In genomic region chr19:32689724-32690123, GRCm38 (mm10) we compare ENCODE assay signal across 9 mouse cellular contexts. TPM values are rescaled to one million over a fixed set of nuclear protein-coding genes. Genes with fewer than 3 reads are reported as not detected.
A peak's percentile ranks its signal among the peaks of the same experiment; 100 is the strongest.
DNase-seq lines count a peak whose midpoint lies in the region; ATAC-seq and TF ChIP-seq lines count a peak whose summit lies in the region.
"Had no signal": no experiment of that assay in that cellular context is flagged by ENCODE, and none has a peak within 500 bp of the region (broad histone marks: within the 10 kb centered on the region; RNA-seq: fewer than 3 reads in every experiment).

No protein-coding gene starts in this region.

- peak; percentile 58 for TF ChIP-seq CTCF in hindbrain, postnatal 0 days (IDR thresholded peaks at IDR 0.05; ENCODE audit: low read depth)

- no peaks in the 10 kb centered on the region for H3K27me3 ChIP-seq in hindbrain, postnatal 0 days (ENCODE audit: insufficient read depth, low read length)
- H3K27me3 ChIP-seq in hindbrain, embryonic 10.5 days (ENCODE audit: insufficient read depth, poor library complexity, severe bottlenecking) = no peaks in the 10 kb centered on the region

- ATAC-seq in hindbrain, postnatal 0 days = no peak
- 0 out of 2 replicates have a peak, but pooled peaks have one; percentile 59 for ATAC-seq in erythroid progenitor cell, adult 5-6 weeks (replicated peaks; ENCODE audit: low FRiP score, poor library complexity, severe bottlenecking)

- DNase-seq in hindbrain, postnatal 0 days (ENCODE audit: low spot score) = peak; percentile 73
- DNase-seq in hindbrain, embryonic 10.5 days (ENCODE audit: low spot score) = no peak
- peak; percentile 17 for DNase-seq in 3134 (ENCODE audit: extremely low read depth, insufficient read length, low spot score)
- peak; percentile 62 for DNase-seq in CD4-positive helper T cell, adult 2 months (ENCODE audit: low read depth, low spot score)
- DNase-seq in adrenal gland, postnatal 14 days = no peak
- no peak for DNase-seq in ovary, postnatal 10 days (ENCODE audit: low spot score)
- DNase-seq in adrenal gland, postnatal 4 days (ENCODE audit: low spot score in 2 of 2) = no peak
- DNase-seq: adrenal gland, postnatal 36 days had no signal

- no peaks in the 10 kb centered on the region for H3K9me3 ChIP-seq in hindbrain, postnatal 0 days (ENCODE audit: low read length)
- no peaks in the 10 kb centered on the region for H3K9me3 ChIP-seq in hindbrain, embryonic 10.5 days

- WGBS in hindbrain, postnatal 0 days = 67% methylated on average over 6 of the region's 6 CpGs
- 89% methylated on average over 6 of the region's 6 CpGs for WGBS in hindbrain, embryonic 10.5 days

- no peaks in the 10 kb centered on the region for H3K4me1 ChIP-seq in hindbrain, postnatal 0 days (ENCODE audit: insufficient read depth, low read length)
- no peaks in the 10 kb centered on the region for H3K4me1 ChIP-seq in hindbrain, embryonic 10.5 days (replicated peaks)

- H3K4me2 ChIP-seq in hindbrain, postnatal 0 days (ENCODE audit: low read depth, low read length) = no peak overlapping the region

- no peak overlapping the region for H3K4me3 ChIP-seq in hindbrain, postnatal 0 days (ENCODE audit: low read length)
- H3K4me3 ChIP-seq in hindbrain, embryonic 10.5 days = no peak overlapping the region

- peaks cover 21% of the 10 kb centered on the region for H3K36me3 ChIP-seq in hindbrain, postnatal 0 days (ENCODE audit: insufficient read depth, low read length)
- H3K36me3 ChIP-seq in hindbrain, embryonic 10.5 days = peaks cover 84% of the 10 kb centered on the region

- H3K9ac ChIP-seq in hindbrain, postnatal 0 days (replicated peaks; ENCODE audit: low read length) = no peak overlapping the region

- H3K27ac ChIP-seq in hindbrain, postnatal 0 days = no peak overlapping the region
- no peak overlapping the region for H3K27ac ChIP-seq in hindbrain, embryonic 10.5 days

RNA-seq across cellular contexts. Expression of gene Atad1, which starts 49.9 kb away (rescaled TPM):
- 113 and 117 TPM in 2 replicates for total RNA-seq in hindbrain, postnatal 0 days (2014; rRNA removed)
- polyA plus RNA-seq in hindbrain, postnatal 0 days (2015; fragmentation: Nextera tagmentation; extraction: Ambion mirVana) = 116 and 118 TPM in 2 replicates
- 72.7 and 77.5 TPM in 2 replicates for polyA plus RNA-seq in hindbrain, embryonic 10.5 days (2016; fragmentation: Nextera tagmentation; extraction: Ambion mirVana)
- total RNA-seq in erythroid progenitor cell, adult 5-6 weeks (2015; ENCODE audit: low replicate concordance) = 22.6 and 28.5 TPM in 2 replicates
- total RNA-seq in erythroid progenitor cell, adult 5-6 weeks (2017; ENCODE audit: low replicate concordance) = 9.9 and 22.1 TPM in 2 replicates
- 65.0 and 74.0 TPM in 2 replicates for total RNA-seq in adrenal gland, postnatal 14 days (2021)
- total RNA-seq in adrenal gland, postnatal 4 days (2021) = 10 to 100 TPM; 70.7 to 72.4 TPM

Comparison
In these comparisons a context has a peak if more than half of its experiments do, and no peak if none do; other contexts are left out.
1. DNase-seq: peak in hindbrain, postnatal 0 days (single experiment), 3134 (single experiment) and CD4-positive helper T cell, adult 2 months (single experiment); none in hindbrain, embryonic 10.5 days (single experiment), adrenal gland, postnatal 14 days (single experiment), ovary, postnatal 10 days (single experiment) and adrenal gland, postnatal 4 days (0 of 2).